Mouse (Mus musculus) forebrain, embryonic 13.5 days (tissue): ENCODE measurements around the gene Ppp2r2c. TPM values are rescaled to one million over a fixed set of nuclear protein-coding genes. Genes with fewer than 3 reads are reported as not detected.

Experiments
- ATAC-seq: fragments of 200-750 bp; cut with Nextera tagmentation; 2 replicates; pipeline ENCODE4 v1.8.0; 2017
- H3K27ac ChIP-seq: fragments of 300-500 bp; sonication (generic); 2 replicates; pipeline ENCODE4 v1.5.1; 2015; ENCODE audit warnings: inconsistent platforms, mild to moderate bottlenecking, moderate library complexity
- H3K27me3 ChIP-seq: fragments of 300-500 bp; sonication (generic); 2 replicates; pipeline ENCODE4 v1.6.1; 2015; ENCODE audit warnings: mild to moderate bottlenecking, inconsistent platforms
- H3K36me3 ChIP-seq: fragments of 300-500 bp; sonication (generic); 2 replicates; pipeline ENCODE4 v1.6.1; 2015; ENCODE audit warnings: mild to moderate bottlenecking, inconsistent platforms; ENCODE audit not compliant: poor library complexity, severe bottlenecking
- H3K4me1 ChIP-seq: fragments of 300-500 bp; sonication (generic); 2 replicates; pipeline ENCODE4 v1.6.1; 2015; ENCODE audit warnings: inconsistent platforms
- H3K4me2 ChIP-seq: fragments of 300-500 bp; sonication (generic); 2 replicates; pipeline ENCODE4 v1.6.1; 2015; ENCODE audit warnings: inconsistent platforms, mild to moderate bottlenecking, moderate library complexity
- H3K4me3 ChIP-seq: fragments of 300-500 bp; sonication (generic); 2 replicates; pipeline ENCODE4 v1.5.1; 2015; ENCODE audit warnings: mild to moderate bottlenecking, inconsistent platforms
- H3K9ac ChIP-seq: fragments of 300-500 bp; sonication (generic); 2 replicates; pipeline ENCODE4 v1.6.1; 2015; ENCODE audit warnings: mild to moderate bottlenecking, inconsistent platforms
- H3K9me3 ChIP-seq: fragments of 300-500 bp; sonication (generic); replicated peaks from 2 replicates; pipeline ENCODE4 v1.6.1; 2016; ENCODE audit warnings: inconsistent platforms
- WGBS: fragments of 180-500 bp; shearing (Covaris S2); methylation state at CpG from one replicate; pipeline ENCODE4 v1.1.7; 2015; 5-methylcytosine and 5-hydroxymethylcytosine counted together
- polyA plus RNA-seq: library from polyadenylated mRNA; unstranded; fragments of >200 nt; fragmentation: Nextera tagmentation; extraction: Ambion mirVana; gene quantifications from 2 replicates; pipeline ENCODE4 v1.2.1, GENCODE M21; 2015

The Ppp2r2c gene
- polyA plus RNA-seq, 1 experiment from 2014 or later, result 9.0 TPM

DNA sequence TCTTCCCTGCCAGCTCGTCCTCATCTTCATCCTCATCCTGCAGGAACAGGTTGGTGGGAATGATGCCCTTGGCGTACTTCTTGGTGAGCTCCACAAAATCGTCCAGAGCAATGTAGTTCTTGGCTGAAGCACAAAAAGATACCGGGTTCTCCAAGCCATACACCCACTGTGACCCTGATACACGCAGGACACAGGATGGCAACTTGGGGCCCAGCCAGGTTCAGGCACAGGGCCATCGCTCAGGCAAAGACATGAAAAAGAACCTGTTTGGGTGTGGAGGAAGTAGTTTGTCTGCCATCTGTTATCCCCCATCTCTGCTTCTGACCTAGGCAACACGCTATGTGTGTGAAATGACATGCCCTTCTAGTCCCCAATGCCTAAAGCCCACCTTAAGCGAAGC lies 103.3 kb downstream of the Ppp2r2c start:
- Histone ChIP-seq H3K9ac (no peak overlapping the region), H3K4me3 (no peak overlapping the region), H3K4me1 (no peaks in the 10 kb centered on the region), H3K36me3 (peaks cover 47% of the 10 kb centered on the region), H3K27me3 (no peaks in the 10 kb centered on the region), H3K9me3 (no peaks in the 10 kb centered on the region), H3K4me2 (no peak overlapping the region), H3K27ac (no peak overlapping the region)
- 94% methylated on average over 8 of the region's 8 CpGs for WGBS
- ATAC-seq, result no peak

GRCm38 (mm10) chr5:36975336-36975735 lies 107.0 kb downstream of the Ppp2r2c start:
- Histone ChIP-seq H3K4me3 (no peak overlapping the region), H3K4me1 (no peaks in the 10 kb centered on the region), H3K9ac (no peak overlapping the region), H3K9me3 (no peaks in the 10 kb centered on the region), H3K27me3 (no peaks in the 10 kb centered on the region), H3K27ac (no peak overlapping the region), H3K4me2 (no peak overlapping the region), H3K36me3 (peaks cover 18% of the 10 kb centered on the region)
- ATAC-seq, result no peak
- WGBS, result 84% methylated on average over 13 of the region's 13 CpGs

DNA sequence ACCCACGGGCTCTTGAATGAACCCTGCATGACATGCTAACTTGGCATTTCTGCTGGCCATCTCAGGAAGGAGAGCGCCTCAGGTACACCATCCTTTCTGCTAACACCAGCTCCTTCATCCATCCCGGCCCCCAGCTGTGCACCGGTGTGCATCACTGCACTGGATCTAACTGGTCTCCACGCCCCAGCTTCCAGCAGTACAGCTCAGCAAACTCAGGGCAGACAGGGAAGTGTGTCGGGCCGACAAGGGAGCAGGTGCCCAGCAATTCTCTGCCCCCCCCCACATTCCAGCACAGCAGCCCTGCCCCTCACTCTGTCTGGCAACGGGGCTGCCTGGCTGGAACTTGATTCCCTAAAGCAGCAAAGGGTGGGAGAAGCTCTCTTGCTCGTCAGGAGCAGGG lies 109.5 kb downstream of the Ppp2r2c start:
- no peak overlapping the region for H3K4me3 ChIP-seq
- 69% methylated on average over 9 of the region's 9 CpGs for WGBS
- no peaks in the 10 kb centered on the region for H3K27me3 ChIP-seq
- no peak; the same call in 1 of the 2 replicates for ATAC-seq
- H3K9ac ChIP-seq, result no peak overlapping the region
- no peaks in the 10 kb centered on the region; the same call in 1 of the 2 replicates for H3K36me3 ChIP-seq
- no peak overlapping the region for H3K4me2 ChIP-seq
- no peaks in the 10 kb centered on the region for H3K9me3 ChIP-seq
- no peak overlapping the region for H3K27ac ChIP-seq
- peaks cover 9% of the 10 kb centered on the region; the same call in 1 of the 2 replicates for H3K4me1 ChIP-seq

DNA sequence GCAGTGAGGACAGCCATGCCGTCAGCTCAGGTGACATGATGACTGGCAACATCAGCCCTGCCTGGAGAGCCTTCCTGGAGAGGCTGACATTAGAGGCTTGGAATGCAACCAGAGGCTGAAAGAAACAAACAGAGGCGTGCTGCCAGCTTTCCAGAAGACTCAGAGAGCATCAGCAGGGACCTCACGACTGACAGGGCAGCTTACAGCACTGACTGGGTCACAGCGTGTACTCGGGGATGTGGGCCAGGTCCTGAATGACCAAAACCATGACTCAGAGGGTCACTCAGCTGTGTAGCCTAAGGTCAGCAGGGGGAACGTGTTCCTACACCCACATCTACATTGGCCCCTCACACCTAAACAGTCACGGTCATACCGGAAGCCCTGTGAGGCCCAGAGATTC lies 110.7 kb downstream of the Ppp2r2c start:
- H3K27me3 ChIP-seq, result no peaks in the 10 kb centered on the region
- no peak overlapping the region for H3K27ac ChIP-seq
- no peak overlapping the region for H3K4me3 ChIP-seq
- 84% methylated on average over 8 of the region's 8 CpGs for WGBS
- H3K9ac ChIP-seq, result no peak overlapping the region
- H3K36me3 ChIP-seq, result no peaks in the 10 kb centered on the region
- peaks cover 9% of the 10 kb centered on the region; the same call in 1 of the 2 replicates for H3K4me1 ChIP-seq
- no peaks in the 10 kb centered on the region for H3K9me3 ChIP-seq
- H3K4me2 ChIP-seq, result no peak overlapping the region
- ATAC-seq, result no peak

- Histone ChIP-seq H3K4me2 (no peak overlapping the region), H3K9me3 (no peaks in the 10 kb centered on the region), H3K27ac (no peak overlapping the region), H3K27me3 (no peaks in the 10 kb centered on the region), H3K4me3 (no peak overlapping the region), H3K36me3 (no peaks in the 10 kb centered on the region), H3K4me1 (peaks cover 9% of the 10 kb centered on the region; the same call in 1 of the 2 replicates), H3K9ac (no peak overlapping the region)
- ATAC-seq, result no peak
- WGBS, result 93% methylated on average over 7 of the region's 7 CpGs
These were observed 111.3 kb downstream of the Ppp2r2c start for GRCm38 (mm10) chr5:36979631-36980030.

- 62% methylated on average over 4 of the region's 4 CpGs for WGBS
- no peak overlapping the region; the same call in 1 of the 2 replicates for H3K9ac ChIP-seq
These were observed 114.0 kb downstream of the Ppp2r2c start for GRCm38 (mm10) chr5:36982271-36982670.

GRCm38 (mm10) chr5:36986617-36987016 lies 118.3 kb downstream of the Ppp2r2c start:
- H3K4me2 ChIP-seq, result no peak overlapping the region
- H3K27ac ChIP-seq, result no peak overlapping the region
- no peak for ATAC-seq
- H3K9me3 ChIP-seq, result no peaks in the 10 kb centered on the region
- peaks cover 31% of the 10 kb centered on the region for H3K4me1 ChIP-seq
- H3K36me3 ChIP-seq, result no peaks in the 10 kb centered on the region
- no peaks in the 10 kb centered on the region for H3K27me3 ChIP-seq
- H3K4me3 ChIP-seq, result no peak overlapping the region
- 82% methylated on average over 1 of the region's 1 CpGs for WGBS
- H3K9ac ChIP-seq, result no peak overlapping the region

More at GRCm38 (mm10) chr5:36982271-36982670, 114.0 kb downstream of the Ppp2r2c start:
- no peak overlapping the region for H3K4me3 ChIP-seq
- ATAC-seq, result no peak
- H3K4me1 ChIP-seq, result peaks cover 9% of the 10 kb centered on the region; the same call in 1 of the 2 replicates
- H3K27me3 ChIP-seq, result no peaks in the 10 kb centered on the region
- H3K4me2 ChIP-seq, result no peak overlapping the region
- H3K36me3 ChIP-seq, result no peaks in the 10 kb centered on the region
- H3K27ac ChIP-seq, result no peak overlapping the region
- H3K9me3 ChIP-seq, result no peaks in the 10 kb centered on the region

DNA sequence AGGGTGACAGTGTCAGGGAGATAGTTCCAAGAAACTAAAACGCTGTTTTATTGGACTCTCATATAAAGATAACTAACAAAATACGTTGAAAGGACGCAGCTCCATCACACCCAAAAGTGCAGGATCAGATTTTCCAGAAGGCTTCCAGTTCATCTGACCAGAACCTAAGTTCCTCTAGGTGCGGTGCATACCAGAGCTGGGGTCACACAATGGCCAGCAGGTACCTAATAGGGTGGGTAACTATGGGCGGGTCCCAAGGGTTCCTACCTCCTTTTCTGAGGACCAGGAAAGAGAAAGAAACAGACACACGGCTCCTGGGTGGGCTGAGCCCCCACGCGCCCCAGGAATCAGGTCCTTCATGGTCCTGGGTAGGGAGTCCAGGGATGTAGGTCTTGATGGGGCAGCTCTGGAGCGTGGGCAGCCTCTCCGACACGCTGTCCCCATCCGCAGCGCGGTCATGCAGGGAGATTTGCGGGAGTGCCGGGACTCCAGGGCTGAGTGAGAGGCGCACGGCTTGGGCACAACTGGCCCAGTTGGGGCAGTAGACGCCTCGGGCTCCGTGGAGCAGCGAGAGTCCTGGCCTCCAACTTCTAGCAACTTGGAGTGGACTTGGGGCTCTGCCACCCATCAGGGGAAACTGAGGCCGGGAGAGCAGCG lies 119.9 kb downstream of the Ppp2r2c start:
- Histone ChIP-seq H3K4me1 (peaks cover 22% of the 10 kb centered on the region), H3K9ac (peak overlapping the region; percentile 66), H3K27me3 (no peaks in the 10 kb centered on the region), H3K27ac (no peak overlapping the region), H3K9me3 (no peaks in the 10 kb centered on the region; the same call in 1 of the 2 replicates), H3K4me3 (peak overlapping the region; percentile 51), H3K36me3 (no peaks in the 10 kb centered on the region), H3K4me2 (peak overlapping the region; percentile 84)
- ATAC-seq, result peak; percentile 57
- 10% methylated on average over 22 of the region's 24 CpGs for WGBS

DNA sequence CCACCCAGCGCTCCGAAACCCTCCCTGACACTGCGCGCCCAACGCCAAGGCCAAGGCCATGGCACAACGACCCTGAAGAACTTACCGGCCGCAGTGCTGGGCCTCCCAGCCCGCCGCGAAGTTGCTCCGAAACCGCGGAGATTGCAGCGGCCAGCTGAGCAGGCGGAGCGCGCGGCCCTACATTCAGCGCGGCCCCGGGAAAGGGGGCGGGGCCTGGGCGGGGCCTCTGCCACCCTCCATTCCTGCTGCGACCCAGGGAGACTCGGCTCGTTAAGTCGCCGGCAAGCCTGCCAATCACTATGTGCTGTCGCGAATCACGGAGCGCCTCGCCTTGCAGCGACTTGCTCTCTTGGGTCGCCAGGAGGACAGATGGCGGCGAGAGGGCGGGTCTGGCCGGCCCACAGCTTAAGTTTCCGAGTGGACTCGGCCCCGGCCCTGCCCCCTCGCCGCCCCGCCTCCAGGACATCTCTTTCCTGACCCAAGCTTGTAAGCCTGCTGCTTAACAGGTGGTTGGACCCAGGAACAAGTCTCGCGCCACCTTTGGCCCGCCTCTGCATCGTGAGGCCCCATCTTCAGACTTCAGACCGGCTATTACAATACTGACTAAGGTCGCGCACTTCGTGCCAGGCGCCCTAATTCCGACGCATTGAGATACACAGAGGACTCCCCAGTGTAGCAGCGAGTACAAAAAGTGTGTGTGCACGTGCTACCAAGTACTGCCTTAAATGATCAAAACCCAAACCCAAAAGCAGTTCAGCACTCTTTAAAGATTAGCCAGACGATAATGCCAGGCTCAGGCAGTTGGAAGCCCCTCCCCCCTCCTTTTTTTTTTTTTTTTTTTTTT lies 120.7 kb downstream of the Ppp2r2c start, which contains the start of gene Wfs1:
Gene Wfs1 (minus strand): TSS at position 425 of the 844 bp plus-strand sequence.
- Histone ChIP-seq H3K27ac (no peak within 1 kb of the TSS), H3K36me3 (no peaks in the 10 kb centered on the region), H3K4me3 (peak within 1 kb of the TSS; percentile 51), H3K4me2 (peak within 1 kb of the TSS; percentile 84), H3K4me1 (peaks cover 22% of the 10 kb centered on the region), H3K9me3 (no peaks in the 10 kb centered on the region; the same call in 1 of the 2 replicates), H3K9ac (peak within 1 kb of the TSS; percentile 66), H3K27me3 (no peaks in the 10 kb centered on the region)
- peak; percentile 98 for ATAC-seq
- WGBS, result under 1% methylated on average over 53 of the region's 60 CpGs

GRCm38 (mm10) chr5:36989625-36989977 lies 121.3 kb downstream of the Ppp2r2c start:
- Histone ChIP-seq H3K27me3 (no peaks in the 10 kb centered on the region), H3K9ac (0 out of 2 replicates have a peak overlapping the region, but pooled peaks have one; percentile 16), H3K4me2 (peak overlapping the region; percentile 84), H3K27ac (no peak overlapping the region), H3K9me3 (no peaks in the 10 kb centered on the region; the same call in 1 of the 2 replicates), H3K36me3 (no peaks in the 10 kb centered on the region), H3K4me1 (peaks cover 22% of the 10 kb centered on the region), H3K4me3 (peak overlapping the region; percentile 51)
- no peak for ATAC-seq
- 6% methylated on average over 3 of the region's 3 CpGs for WGBS

DNA sequence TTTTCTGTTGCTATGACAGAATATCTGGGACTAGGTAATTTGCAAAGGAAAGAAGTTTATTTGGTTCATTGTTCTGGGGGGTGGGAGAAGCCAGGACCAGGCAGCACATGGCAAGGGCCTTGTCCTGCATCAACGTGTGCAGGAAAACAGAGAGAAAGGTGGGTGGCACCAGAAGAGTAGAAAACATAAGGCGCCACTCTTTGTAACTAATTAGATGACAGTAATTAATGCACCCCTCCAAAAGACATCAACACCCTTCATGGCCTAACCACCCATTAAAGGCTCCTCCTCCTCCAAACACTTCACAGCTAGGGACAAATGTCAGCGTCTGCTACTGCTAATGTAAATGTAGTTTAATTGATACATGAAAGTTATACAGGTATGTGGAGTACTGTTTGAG lies 121.9 kb downstream of the Ppp2r2c start:
- Histone ChIP-seq H3K9me3 (no peaks in the 10 kb centered on the region; the same call in 1 of the 2 replicates), H3K4me2 (no peak overlapping the region), H3K4me3 (no peak overlapping the region), H3K36me3 (no peaks in the 10 kb centered on the region), H3K4me1 (peaks cover 22% of the 10 kb centered on the region), H3K27me3 (no peaks in the 10 kb centered on the region), H3K9ac (no peak overlapping the region), H3K27ac (no peak overlapping the region)
- ATAC-seq, result no peak
- WGBS, result 33% methylated on average over 3 of the region's 3 CpGs
